Mouse (Mus musculus) neural tube, embryonic 11.5 days (tissue): Measurements from ENCODE around the gene Slc6a13. TPM values are rescaled to one million over a fixed set of nuclear protein-coding genes. Genes with fewer than 3 reads are reported as not detected.
"Not testable (repeated sequence)": the region's sequence is repeated elsewhere in the genome, so short reads cannot be mapped to it uniquely, and the experiment has no call there.

ENCODE experiments used
- ATAC-seq: fragments of 200-750 bp; cut with Nextera tagmentation; 2 replicates; pipeline ENCODE4 v1.8.0; 2017; ENCODE audit warnings: moderate number of reproducible peaks, mild to moderate bottlenecking, moderate TSS enrichment, moderate library complexity; ENCODE audit not compliant: insufficient read depth, low FRiP score, low TSS enrichment
- DNase-seq: peaks from one replicate; pipeline ENCODE4 v3.0.0-alpha.2; 2015; ENCODE audit warnings: low spot score
- H3K27ac ChIP-seq: fragments of 300-500 bp; sonication (generic); 2 replicates; pipeline ENCODE4 v1.5.1; 2014; ENCODE audit warnings: low read depth, mild to moderate bottlenecking, low read length
- H3K27me3 ChIP-seq: fragments of 300-500 bp; sonication (generic); 2 replicates; pipeline ENCODE4 v1.6.1; 2014; ENCODE audit warnings: mild to moderate bottlenecking, low read length, mixed read lengths; ENCODE audit not compliant: control insufficient read depth, insufficient read depth
- H3K36me3 ChIP-seq: fragments of 300-500 bp; sonication (generic); 2 replicates; pipeline ENCODE4 v1.6.1; 2014; ENCODE audit warnings: mild to moderate bottlenecking, low read length, moderate library complexity, mixed read lengths; ENCODE audit not compliant: control insufficient read depth, insufficient read depth
- H3K4me1 ChIP-seq: fragments of 300-500 bp; sonication (generic); 2 replicates; pipeline ENCODE4 v1.6.1; 2014; ENCODE audit warnings: low read length, mixed read lengths; ENCODE audit not compliant: control insufficient read depth, insufficient read depth
- H3K4me2 ChIP-seq: fragments of 300-500 bp; sonication (generic); 2 replicates; pipeline ENCODE4 v1.6.1; 2014; ENCODE audit warnings: low read depth, mild to moderate bottlenecking, moderate library complexity
- H3K4me3 ChIP-seq: fragments of 300-500 bp; sonication (generic); 2 replicates; pipeline ENCODE4 v1.5.1; 2014; ENCODE audit warnings: low read depth, low read length
- H3K9ac ChIP-seq: fragments of 300-500 bp; sonication (generic); 2 replicates; pipeline ENCODE4 v1.6.1; 2014; ENCODE audit warnings: mild to moderate bottlenecking, low read length
- H3K9me3 ChIP-seq: fragments of 300-500 bp; sonication (generic); 2 replicates; pipeline ENCODE4 v1.6.1; 2016; ENCODE audit warnings: low read length; ENCODE audit not compliant: control insufficient read depth
- WGBS: fragments of 180-500 bp; shearing (Covaris S2); extraction: QIAGEN DNeasy Blood & Tissue Kit; methylation state at CpG from one replicate; pipeline ENCODE4 v1.1.7; 2014; 5-methylcytosine and 5-hydroxymethylcytosine counted together
- polyA plus RNA-seq: library from polyadenylated mRNA; unstranded; fragments of >200 nt; fragmentation: Nextera tagmentation; extraction: Ambion mirVana; gene quantifications from 2 replicates; pipeline ENCODE4 v1.2.1, GENCODE M21; 2014

Slc6a13 gene
- polyA plus RNA-seq, 1 experiment from 2014 or later, result 2.9 TPM

DNA sequence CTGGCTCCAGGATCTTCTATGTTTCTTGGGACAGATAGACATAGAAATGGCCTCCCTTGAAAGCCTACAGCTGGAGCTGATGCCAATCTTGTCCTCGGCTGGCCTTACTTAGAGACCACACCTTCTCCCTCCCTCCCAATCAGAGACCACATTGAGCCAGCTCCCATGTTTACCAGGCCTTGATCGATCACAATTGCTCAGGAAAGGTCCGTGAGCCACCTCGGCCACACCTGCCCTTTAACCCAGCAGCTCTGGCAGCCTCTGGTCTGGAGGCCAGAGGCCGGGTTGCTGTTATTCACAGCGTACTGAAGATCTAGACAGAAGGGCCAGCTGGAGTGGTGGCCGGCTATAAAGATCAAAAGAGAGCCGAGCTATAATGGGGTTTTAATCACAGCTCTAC, 46.4 kb downstream of the Slc6a13 start:
- no peaks in the 10 kb centered on the region for H3K27me3 ChIP-seq
- H3K9me3 ChIP-seq, result no peaks in the 10 kb centered on the region
- WGBS, result 12% methylated on average over 8 of the region's 8 CpGs
- H3K4me2 ChIP-seq, result no peak overlapping the region
- H3K9ac ChIP-seq, result no peak overlapping the region
- peaks cover 3% of the 10 kb centered on the region; the same call in 1 of the 2 replicates for H3K4me1 ChIP-seq
- H3K4me3 ChIP-seq, result no peak overlapping the region
- no peaks in the 10 kb centered on the region for H3K36me3 ChIP-seq
- no peak for ATAC-seq
- no peak for DNase-seq
- H3K27ac ChIP-seq, result no peak overlapping the region

DNA sequence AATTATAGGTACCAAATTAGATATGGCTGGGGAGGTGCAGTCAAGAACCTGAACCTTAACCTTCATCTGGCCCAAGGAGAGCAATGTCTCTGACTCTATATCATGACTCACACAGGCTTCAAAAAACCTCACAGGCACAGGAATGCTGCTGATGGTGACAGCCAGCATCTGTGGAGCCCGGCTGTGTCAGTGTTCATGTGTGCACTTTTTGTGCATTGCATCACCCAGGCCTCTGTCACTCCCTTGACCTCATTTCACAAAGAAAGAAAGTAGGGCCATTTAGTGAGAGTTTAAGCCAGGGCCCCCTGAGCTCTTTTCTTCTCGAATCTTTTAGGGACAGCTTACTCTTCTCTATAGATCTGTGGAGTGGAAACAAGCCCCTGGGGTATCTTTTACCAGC, 52.2 kb downstream of the Slc6a13 start:
- Histone ChIP-seq H3K9me3 (no peaks in the 10 kb centered on the region), H3K27ac (no peak overlapping the region), H3K27me3 (no peaks in the 10 kb centered on the region), H3K4me2 (no peak overlapping the region), H3K4me1 (no peaks in the 10 kb centered on the region), H3K36me3 (no peaks in the 10 kb centered on the region), H3K4me3 (no peak overlapping the region), H3K9ac (no peak overlapping the region)
- WGBS, result 34% methylated on average over 2 of the region's 2 CpGs
- ATAC-seq (no peak), DNase-seq (no peak)

DNA sequence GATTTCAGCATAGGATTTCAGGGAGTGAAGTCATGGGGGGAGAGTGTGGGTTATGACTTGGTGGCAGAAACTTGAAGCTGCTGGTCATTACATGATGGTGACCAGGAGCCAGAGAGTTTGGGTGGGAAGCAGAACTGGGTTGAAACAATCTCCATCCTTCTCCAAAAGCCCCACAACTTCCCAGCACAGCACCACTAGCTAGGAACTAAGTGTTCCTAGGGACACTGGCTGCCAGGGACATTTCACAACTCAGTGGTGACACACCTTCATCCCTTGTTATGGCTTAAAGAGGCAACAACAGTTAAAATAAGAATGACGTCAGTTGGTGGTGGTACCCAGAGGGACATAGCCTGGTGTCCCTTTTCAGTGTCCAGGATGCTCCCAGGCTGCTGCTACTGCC, 56.0 kb downstream of the Slc6a13 start:
- DNase-seq (no peak), ATAC-seq (no peak)
- Histone ChIP-seq H3K4me3 (no peak overlapping the region), H3K36me3 (no peaks in the 10 kb centered on the region), H3K27me3 (no peaks in the 10 kb centered on the region), H3K4me2 (no peak overlapping the region), H3K9me3 (no peaks in the 10 kb centered on the region), H3K9ac (no peak overlapping the region), H3K27ac (no peak overlapping the region), H3K4me1 (no peaks in the 10 kb centered on the region)
- 88% methylated on average over 1 of the region's 1 CpGs for whole genome bisulfite sequencing

DNA sequence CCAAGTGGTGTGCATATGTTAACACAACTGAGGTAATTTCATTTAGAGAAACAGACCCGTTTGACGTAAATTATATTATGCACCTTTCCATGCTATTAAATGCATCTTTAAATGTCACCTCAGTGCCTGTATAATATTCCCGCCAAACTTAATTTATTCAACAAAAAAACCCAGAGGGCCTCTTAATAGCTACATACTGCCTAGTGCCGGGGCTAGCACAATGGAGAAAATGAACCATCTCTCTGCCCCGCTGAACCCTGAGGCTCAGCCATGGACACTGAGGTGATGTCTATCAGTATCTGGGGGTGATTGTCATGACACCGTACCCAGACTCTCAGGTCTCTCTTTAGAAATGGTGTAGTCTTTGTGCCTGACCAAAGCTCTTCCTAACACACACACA, 57.2 kb downstream of the Slc6a13 start:
- WGBS, result 79% methylated on average over 6 of the region's 6 CpGs
- no peak for ATAC-seq

DNA sequence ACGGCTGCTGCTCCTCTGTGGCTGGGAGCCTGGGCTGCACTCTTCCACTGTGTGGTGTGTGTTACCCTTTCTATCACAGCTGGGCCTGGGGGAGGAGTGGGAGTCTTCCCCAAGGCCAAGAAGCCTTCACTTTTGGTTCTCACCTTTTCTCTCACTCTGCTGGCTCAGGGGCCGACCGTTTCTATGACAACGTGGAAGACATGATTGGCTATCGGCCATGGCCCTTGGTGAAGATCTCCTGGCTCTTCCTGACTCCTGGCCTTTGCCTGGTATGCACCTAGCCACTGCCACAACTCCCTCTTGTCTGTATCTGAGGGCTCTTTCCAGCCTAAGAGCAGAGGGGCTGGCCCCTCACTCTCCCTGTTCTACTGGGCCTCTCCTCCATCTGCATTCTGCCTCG, 63.0 kb downstream of the Slc6a13 start:
- no peak for ATAC-seq
- no peak overlapping the region for H3K4me3 ChIP-seq
- no peaks in the 10 kb centered on the region for H3K27me3 ChIP-seq
- no peak for DNase-seq
- H3K9me3 ChIP-seq, result no peaks in the 10 kb centered on the region
- no peak overlapping the region for H3K4me2 ChIP-seq
- no peaks in the 10 kb centered on the region for H3K36me3 ChIP-seq
- no peak overlapping the region for H3K27ac ChIP-seq
- H3K4me1 ChIP-seq, result no peaks in the 10 kb centered on the region
- no peak overlapping the region for H3K9ac ChIP-seq
- 89% methylated on average over 6 of the region's 6 CpGs for WGBS

More for the DNA sequence above, 57.2 kb downstream of the Slc6a13 start:
- H3K36me3 ChIP-seq, result no peaks in the 10 kb centered on the region
- no peaks in the 10 kb centered on the region for H3K27me3 ChIP-seq
- no peak overlapping the region for H3K4me2 ChIP-seq
- no peak overlapping the region for H3K27ac ChIP-seq
- no peak overlapping the region for H3K9ac ChIP-seq
- H3K9me3 ChIP-seq, result no peaks in the 10 kb centered on the region
- no peak for DNase-seq
- H3K4me3 ChIP-seq, result no peak overlapping the region
- H3K4me1 ChIP-seq, result no peaks in the 10 kb centered on the region

DNA sequence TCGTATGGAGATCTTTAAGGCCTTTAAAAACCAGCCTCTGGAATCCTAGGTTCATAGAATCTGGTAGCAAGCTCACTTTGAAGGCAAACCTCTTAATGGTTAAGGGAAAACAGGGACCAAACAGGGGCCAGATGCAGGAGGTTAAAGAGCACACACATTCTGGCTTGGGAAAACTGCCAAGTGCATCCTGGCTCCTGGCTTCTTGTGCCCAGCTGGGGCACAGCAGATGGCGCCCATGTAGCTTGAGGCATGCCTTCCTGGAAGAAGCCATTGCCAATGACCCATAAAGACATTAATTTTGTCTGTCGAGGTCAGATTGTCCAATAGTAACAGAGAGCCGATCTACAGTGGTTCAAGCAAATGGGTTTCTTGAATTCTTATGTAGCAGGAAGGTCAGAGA, 63.9 kb downstream of the Slc6a13 start:
- Histone ChIP-seq H3K4me2 (no peak overlapping the region), H3K27me3 (no peaks in the 10 kb centered on the region), H3K27ac (no peak overlapping the region), H3K9ac (no peak overlapping the region), H3K4me3 (no peak overlapping the region), H3K36me3 (no peaks in the 10 kb centered on the region), H3K9me3 (no peaks in the 10 kb centered on the region), H3K4me1 (no peaks in the 10 kb centered on the region)
- DNase-seq (no peak), ATAC-seq (no peak)
- 52% methylated on average over 4 of the region's 4 CpGs for WGBS

DNA sequence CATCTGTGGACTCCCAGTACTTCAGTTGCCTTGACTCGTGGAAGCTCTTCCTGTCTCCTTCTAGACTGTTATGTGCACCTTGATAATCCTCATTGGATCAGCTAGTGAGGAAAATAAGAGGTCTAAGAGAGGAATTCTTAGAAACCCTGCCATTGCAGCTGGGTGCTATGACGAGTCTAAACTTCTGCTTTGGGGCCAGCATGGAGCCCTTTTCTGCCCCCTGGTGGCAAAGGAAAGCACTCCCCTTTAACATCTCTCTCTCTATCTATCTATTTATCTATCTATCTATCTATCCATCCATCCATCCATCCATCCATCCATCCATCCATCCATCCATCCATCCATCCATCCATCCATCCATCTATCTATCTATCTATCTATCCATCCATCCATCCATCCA, 66.5 kb downstream of the Slc6a13 start:
- 23% methylated on average over 2 of the region's 2 CpGs for WGBS
- H3K4me3 ChIP-seq, H3K27me3 ChIP-seq, H3K9ac ChIP-seq, H3K36me3 ChIP-seq, ATAC-seq, H3K27ac ChIP-seq, H3K4me2 ChIP-seq, H3K4me1 ChIP-seq, H3K9me3 ChIP-seq: not testable (repeated sequence)
- peak; percentile 45 for DNase-seq

DNA sequence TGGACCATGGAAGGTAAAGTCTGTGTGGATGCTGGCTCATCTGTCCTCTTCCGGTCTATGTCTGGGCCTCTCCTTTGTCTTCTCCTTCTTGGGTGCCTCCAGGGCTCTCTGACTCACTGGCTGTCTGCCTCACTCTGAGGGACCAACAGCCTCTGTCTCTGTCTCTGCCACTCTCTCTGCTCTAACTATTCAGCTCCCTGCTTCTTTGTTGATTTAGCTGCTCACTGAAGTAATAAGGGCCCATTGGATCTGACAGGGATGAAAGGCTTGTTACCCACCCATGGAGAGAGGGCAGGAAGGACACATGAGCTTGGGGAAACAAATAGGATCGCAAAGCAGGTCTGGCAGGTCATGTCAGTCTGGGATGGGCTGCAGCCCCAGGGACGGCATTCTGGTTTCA, 67.1 kb downstream of the Slc6a13 start:
- H3K27me3 ChIP-seq, result no peaks in the 10 kb centered on the region

DNA sequence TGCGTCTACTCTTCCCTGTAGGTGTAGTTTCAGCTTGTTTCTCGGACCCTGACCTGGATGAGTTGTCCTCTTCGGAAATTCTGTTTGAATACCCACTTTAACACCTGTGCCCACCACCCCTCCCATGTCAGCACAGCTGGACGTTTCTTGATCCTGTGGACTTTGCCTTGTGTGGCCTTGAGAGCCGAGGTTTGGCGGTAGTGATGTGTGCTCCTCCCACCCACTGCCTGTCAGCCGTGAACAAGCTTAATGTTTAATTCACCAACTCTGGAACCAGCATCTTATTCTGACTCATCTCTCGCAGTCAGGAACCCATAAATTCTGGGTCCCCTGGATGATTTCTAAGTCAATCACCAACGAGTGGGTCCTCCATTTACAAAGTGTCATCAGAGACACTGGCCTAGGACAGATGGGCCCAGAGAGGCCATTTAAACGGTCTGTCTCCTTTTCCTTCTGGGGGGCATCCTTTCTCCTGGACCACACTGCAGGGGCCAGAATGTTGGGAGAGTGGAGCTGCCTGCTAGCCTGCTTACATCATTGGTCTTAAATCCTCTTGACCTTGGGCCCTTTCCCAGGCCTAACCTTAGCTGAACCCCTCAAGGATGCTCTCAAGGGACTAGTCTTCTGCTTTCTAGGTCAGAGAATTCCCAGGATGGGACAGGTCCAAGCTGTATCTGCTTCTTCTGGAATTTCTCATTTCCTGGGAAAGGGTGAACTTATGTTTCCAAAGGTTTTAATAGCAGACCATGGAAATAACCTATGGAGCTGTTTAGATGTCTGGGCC, 71.4 kb downstream of the Slc6a13 start:
- Histone ChIP-seq H3K9ac (no peak overlapping the region), H3K27me3 (no peaks in the 10 kb centered on the region), H3K4me2 (no peak overlapping the region), H3K27ac (no peak overlapping the region), H3K4me3 (no peak overlapping the region), H3K36me3 (no peaks in the 10 kb centered on the region), H3K9me3 (no peaks in the 10 kb centered on the region), H3K4me1 (no peaks in the 10 kb centered on the region)
- ATAC-seq (no peak), DNase-seq (no peak)
- 74% methylated on average over 10 of the region's 10 CpGs for WGBS

More for the DNA sequence above, 67.1 kb downstream of the Slc6a13 start:
- no peak overlapping the region for H3K27ac ChIP-seq
- no peak for DNase-seq
- H3K9me3 ChIP-seq, result no peaks in the 10 kb centered on the region
- no peak for ATAC-seq
- H3K9ac ChIP-seq, result no peak overlapping the region
- no peaks in the 10 kb centered on the region for H3K4me1 ChIP-seq
- no peak overlapping the region for H3K4me2 ChIP-seq
- 52% methylated on average over 3 of the region's 3 CpGs for WGBS
- no peak overlapping the region for H3K4me3 ChIP-seq
- H3K36me3 ChIP-seq, result no peaks in the 10 kb centered on the region
